Mouse (Mus musculus) c-Kit-positive CD71-negative TER-119-negative erythroid progenitor cells, embryonic 14.5 days (primary cell): ENCODE measurements at regions not wholly inside any gene's neighbourhood (a gene's known extent, or its start where the extent isn't known, plus 50 kb on each side); places are given as distances from the start of the nearest gene placed in this dataset.
"Not testable (repeated sequence)": the region's sequence is repeated elsewhere in the genome, so short reads cannot be mapped to it uniquely, and the experiment has no call there.

ENCODE experiments used
- DNase-seq: peaks from one replicate; pipeline ENCODE4 v3.0.0-alpha.2; 2013; ENCODE audit warnings: low read depth

- DNase-seq: no peak
Observed at GRCm38 (mm10) chr16:42546229-42547163, 206.0 kb upstream of the Gap43 start.

DNA sequence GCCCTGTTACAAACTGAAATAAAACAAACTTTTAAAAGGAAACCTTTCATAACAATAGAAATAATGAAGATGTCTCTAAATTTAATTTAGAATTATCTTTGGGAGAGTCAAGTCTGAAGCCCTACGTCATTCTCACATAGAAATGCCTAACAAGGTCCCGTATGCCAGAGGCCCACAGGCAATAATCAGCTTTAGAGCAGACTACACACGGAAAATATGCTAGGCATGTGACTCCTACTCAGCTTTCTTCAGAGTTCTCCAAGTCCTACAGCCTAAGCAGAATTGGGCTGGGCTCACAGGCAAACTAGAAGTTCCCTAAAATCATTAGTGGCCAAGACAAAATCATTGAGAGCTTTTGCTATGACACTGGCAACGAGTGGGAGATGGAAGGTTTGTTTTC is 176.9 kb upstream of the Gap43 start:
- DNase-seq: no peak

GRCm38 (mm10) chr16:42515929-42516328 is 175.5 kb upstream of the Gap43 start:
- no peak for DNase-seq

DNA sequence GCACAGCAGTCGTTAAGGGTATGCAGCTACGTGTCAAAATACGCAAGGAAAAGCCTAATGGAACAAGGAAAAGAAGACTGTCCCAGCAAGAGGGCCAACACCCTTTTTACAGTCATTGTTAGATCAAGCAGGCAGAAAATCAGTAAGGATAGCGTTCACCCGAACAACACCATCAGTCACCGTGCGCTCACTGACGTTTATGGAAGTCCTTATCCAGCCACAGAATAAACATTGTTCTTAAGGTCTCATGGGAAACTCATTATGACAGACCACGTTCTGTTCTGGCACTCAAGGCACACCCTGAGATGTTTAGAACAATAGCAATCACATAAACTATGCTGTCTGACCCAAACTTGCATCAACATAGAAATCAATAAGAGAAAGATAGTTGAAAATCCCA is 164.7 kb upstream of the Gap43 start:
- DNase-seq: no peak

- no peak for DNase-seq
Observed at GRCm38 (mm10) chr16:42501713-42502112, 161.3 kb upstream of the Gap43 start.

DNA sequence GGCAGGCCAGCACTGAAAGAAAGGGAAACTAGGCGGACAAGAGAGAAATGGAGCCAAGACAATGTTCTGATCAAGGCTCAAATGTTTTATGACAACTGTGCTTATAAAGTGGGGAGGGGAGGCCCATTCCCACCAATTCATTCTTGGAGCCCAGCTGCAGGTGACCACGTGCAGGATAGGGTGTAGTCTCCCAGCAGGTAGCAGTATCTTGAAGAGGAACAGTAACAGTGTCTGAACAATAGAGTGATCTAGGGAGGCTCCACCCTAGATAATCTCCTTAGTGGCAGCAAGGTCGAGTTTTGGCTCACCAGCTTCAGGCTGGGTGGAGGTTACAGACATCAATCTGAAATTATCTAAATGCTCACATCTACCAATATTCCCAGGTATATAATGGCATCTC is 160.7 kb upstream of the Gap43 start:
- not testable (repeated sequence) for DNase-seq

- no peak for DNase-seq
Observed at GRCm38 (mm10) chr16:42499514-42499913, 159.1 kb upstream of the Gap43 start.

- DNase-seq: no peak
Observed at GRCm38 (mm10) chr16:42498368-42498767, 157.9 kb upstream of the Gap43 start.

GRCm38 (mm10) chr16:42493596-42493995 is 153.1 kb upstream of the Gap43 start:
- DNase-seq: no peak

DNA sequence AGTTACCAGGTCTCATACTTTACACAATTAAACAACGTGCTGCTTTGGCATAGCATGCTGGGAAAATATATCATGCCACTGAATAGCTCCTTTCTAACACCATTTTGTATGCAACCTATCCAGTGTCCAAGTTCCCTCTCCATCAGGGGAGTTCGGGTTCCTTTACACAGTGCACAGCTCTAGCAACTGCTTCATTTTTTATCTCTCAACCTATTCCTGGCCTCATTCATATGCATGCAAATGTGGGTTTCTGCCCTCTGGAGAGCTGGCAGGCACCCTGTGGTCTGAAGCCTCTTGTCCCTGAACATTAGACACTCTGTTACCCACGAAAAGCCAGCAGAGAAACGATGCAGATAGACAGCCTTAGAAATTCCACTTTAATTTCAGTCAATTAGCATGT is 148.3 kb upstream of the Gap43 start:
- DNase-seq: no peak

DNA sequence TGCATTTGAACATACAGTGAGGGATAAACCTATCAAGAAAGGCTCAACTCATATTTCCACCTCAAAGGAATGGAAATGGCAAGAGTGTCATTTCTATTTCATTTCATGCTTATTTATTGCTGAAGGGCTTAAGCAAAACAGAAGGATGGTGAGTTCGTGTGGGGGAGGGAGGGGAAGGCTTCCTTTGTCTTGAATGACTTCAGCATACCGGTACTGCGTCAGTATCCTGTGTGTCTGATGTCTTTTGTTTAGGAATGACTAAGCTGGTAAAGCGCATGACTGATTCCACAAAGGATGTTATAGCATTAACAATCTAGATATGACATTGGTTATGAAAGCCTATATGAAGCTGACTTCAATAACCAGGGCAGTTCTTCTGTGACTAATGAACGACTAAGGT is 139.5 kb upstream of the Gap43 start:
- no peak for DNase-seq

DNA sequence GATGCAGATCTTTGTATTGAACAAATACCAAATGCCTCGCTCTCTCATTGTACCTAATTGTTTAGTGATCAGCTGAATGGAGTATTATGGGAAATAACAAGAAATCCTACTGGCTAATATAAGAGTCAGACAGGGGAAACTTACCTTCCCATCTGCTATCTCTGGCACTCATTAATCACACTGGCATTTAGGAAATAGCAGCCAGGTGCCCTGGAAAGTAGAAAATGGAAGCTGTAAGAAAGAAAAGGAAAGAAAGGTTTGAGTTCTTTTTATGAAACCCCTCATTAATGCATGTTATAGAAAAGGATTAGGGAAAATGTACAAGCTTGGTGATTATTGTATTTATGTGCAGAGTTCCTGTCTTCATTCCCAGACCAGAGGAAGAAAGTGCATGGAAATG is 126.5 kb upstream of the Gap43 start:
- DNase-seq: no peak

GRCm38 (mm10) chr16:42456335-42456984 is 116.0 kb upstream of the Gap43 start:
- peak; percentile 5 for DNase-seq

- no peak for DNase-seq
Observed at GRCm38 (mm10) chr16:42453338-42453737, 112.9 kb upstream of the Gap43 start.

DNA sequence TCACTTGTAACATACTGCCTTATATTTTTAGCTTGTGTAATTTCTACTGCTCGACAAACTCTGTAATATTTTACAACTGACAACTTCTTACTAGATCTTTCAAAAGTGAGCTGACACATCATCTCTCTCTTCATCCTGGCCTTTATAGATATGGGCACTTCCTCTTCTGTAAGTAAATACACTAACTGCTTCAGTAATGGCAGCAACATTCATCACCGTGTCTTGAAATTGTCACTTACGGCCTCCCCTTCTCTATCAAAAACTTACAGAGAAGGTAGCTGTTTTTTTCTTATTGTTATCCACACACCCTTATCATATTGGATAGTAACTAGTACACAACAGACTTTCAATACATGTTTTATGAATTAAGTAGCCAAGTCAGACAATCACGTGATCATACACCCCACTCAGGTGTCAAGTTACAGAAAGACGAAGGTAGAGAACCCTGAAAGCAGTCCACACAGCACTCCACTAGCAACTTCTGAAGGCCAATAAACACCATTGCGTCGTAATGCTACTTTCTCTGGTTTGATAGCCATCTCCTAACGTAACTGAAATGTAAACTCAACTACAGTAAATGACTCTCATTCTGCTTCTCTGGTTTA is 109.5 kb upstream of the Gap43 start:
- DNase-seq: no peak

- DNase-seq: no peak
Observed at GRCm38 (mm10) chr16:42444863-42445423, 104.5 kb upstream of the Gap43 start.

DNA sequence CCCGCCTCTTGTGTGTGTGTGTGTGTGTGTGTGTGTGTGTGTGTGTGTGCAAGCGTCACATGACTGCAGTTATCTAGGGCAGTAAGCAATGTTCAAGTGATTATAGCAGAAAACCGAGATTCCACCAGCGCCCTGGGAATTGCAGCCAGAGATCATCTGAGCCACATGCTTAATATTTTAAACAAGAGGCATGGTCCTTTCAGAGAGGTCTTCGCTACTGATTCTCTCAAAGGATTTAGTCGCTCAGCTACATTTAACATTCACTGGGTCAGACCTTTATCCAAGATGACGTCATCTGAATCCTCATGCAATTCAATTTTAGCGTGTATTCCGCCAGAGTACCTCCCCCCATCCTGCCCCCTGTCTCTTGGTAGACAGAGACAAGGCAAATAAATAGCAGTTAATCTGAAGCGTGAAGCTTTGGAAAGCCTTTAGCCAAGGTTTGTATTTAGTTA is 104.0 kb upstream of the Gap43 start:
- DNase-seq: no peak

DNA sequence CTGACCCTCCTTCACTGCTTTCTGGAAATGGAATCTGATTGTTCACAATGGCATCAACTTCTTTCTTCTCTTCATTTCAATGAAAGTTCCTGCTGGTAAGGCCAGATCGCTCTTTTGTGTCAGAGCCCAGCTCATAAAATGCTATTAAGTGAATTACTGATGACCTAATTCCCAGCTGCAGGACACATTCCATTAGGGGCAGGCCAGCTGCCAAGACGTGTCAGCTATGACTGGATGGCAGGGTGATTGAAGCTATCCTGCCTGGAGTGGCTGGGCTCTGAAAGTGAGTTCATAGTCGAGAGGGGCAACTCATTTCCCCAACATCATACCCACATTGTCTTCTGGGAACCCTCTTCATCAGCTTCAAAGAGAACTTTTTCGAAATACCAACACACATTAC is 100.4 kb upstream of the Gap43 start:
- DNase-seq: no peak

GRCm38 (mm10) chr16:42431529-42431928 is 91.1 kb upstream of the Gap43 start:
- DNase-seq: no peak

GRCm38 (mm10) chr16:42416673-42417072 is 76.2 kb upstream of the Gap43 start:
- no peak for DNase-seq

DNA sequence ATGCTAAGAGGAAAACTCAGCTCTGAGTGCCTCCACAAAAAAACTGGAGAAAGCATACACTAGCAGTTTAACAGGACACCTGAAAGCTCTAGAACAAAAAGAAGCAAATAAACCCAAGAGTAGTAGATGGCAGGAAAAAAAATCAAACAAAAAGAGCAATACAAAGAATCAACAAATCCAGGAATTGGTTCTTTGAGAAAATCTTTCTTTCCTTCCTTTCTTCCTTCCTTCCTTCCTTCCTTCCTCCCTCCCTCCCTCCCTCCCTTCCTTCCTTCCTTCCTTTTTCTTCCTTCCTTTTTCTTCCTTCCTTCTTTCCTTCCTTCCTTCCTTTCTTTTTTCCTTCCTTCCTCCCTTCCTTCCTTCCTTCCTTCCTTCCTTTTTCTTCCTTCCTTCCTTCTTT is 71.6 kb upstream of the Gap43 start:
- DNase-seq: peak; percentile 2

- no peak for DNase-seq
Observed at GRCm38 (mm10) chr16:42396596-42396995, 56.1 kb upstream of the Gap43 start.
